In genomic region chr2:30258600-30258999, GRCm38 (mm10) we compare ENCODE assay signal across 10 mouse cellular contexts. TPM values are rescaled to one million over a fixed set of nuclear protein-coding genes. Genes with fewer than 3 reads are reported as not detected.
DNase-seq lines count a peak whose midpoint lies in the region; ATAC-seq and TF ChIP-seq lines count a peak whose summit lies in the region.
"Had no signal": no experiment of that assay in that cellular context is flagged by ENCODE, and none has a peak within 500 bp of the region (broad histone marks: within the 10 kb centered on the region; RNA-seq: fewer than 3 reads in every experiment).

No protein-coding gene starts in this region.

- DNase-seq in R1 (ENCODE audit: low read depth, low spot score) = peak; percentile 39
- DNase-seq in heart, postnatal 0 days (ENCODE audit: low spot score) = peak; percentile 73
- peak; percentile 76 to 83 for DNase-seq in lung, adult 18-20 months
- DNase-seq in testis, postnatal 10 days (ENCODE audit: low spot score) = no peak
- DNase-seq in layer of hippocampus, postnatal 10 days (ENCODE audit: low spot score in 2 of 2) = no peak

- TF ChIP-seq CTCF in C2C12 (IDR thresholded peaks at IDR 0.05; ENCODE audit: control insufficient read depth, insufficient read depth, insufficient read length) = no peak
- TF ChIP-seq CTCF in heart, postnatal 0 days (IDR thresholded peaks at IDR 0.05; ENCODE audit: low read depth) = no peak

- peak overlapping the region; percentile 45 for H3ac ChIP-seq in C2C12 (ENCODE audit: control insufficient read depth, insufficient read length, low read depth)

- no peak overlapping the region for H3K4me2 ChIP-seq in heart, postnatal 0 days (ENCODE audit: low read depth, low read length)
- H3K4me2 ChIP-seq in midbrain, embryonic 16.5 days (ENCODE audit: low read length) = no peak overlapping the region
- H3K4me2 ChIP-seq: neural tube, embryonic 12.5 days had no signal

- H3K27me3 ChIP-seq in C2C12 (ENCODE audit: control insufficient read depth, insufficient read depth, insufficient read length) = no peaks in the 10 kb centered on the region
- H3K27me3 ChIP-seq in heart, postnatal 0 days (ENCODE audit: control insufficient read depth, insufficient read depth, low read length) = no peaks in the 10 kb centered on the region
- no peaks in the 10 kb centered on the region for H3K27me3 ChIP-seq in midbrain, embryonic 16.5 days (ENCODE audit: control insufficient read depth, insufficient read depth, low read depth, low read length)
- H3K27me3 ChIP-seq: neural tube, embryonic 12.5 days had no signal

- peak overlapping the region; percentile 18; the same call in 1 of the 2 replicates for H3K9ac ChIP-seq in heart, postnatal 0 days (replicated peaks; ENCODE audit: low read depth, low read length)
- no peak overlapping the region for H3K9ac ChIP-seq in midbrain, embryonic 16.5 days (ENCODE audit: low read depth, low read length)
- H3K9ac ChIP-seq: neural tube, embryonic 12.5 days had no signal

- ATAC-seq in heart, postnatal 0 days (ENCODE audit: insufficient read depth, low read depth) = peak; percentile 83
- no peak for ATAC-seq in midbrain, embryonic 16.5 days

- H3K27ac ChIP-seq in heart, postnatal 0 days (ENCODE audit: low read depth) = peak overlapping the region; percentile 88
- no peak overlapping the region for H3K27ac ChIP-seq in midbrain, embryonic 16.5 days (ENCODE audit: low read length)
- H3K27ac ChIP-seq: neural tube, embryonic 12.5 days had no signal

- no peak overlapping the region for H3K4me3 ChIP-seq in C2C12 (ENCODE audit: insufficient read depth, poor library complexity, severe bottlenecking)
- H3K4me3 ChIP-seq in heart, postnatal 0 days (ENCODE audit: low read depth, low read length) = no peak overlapping the region
- no peak overlapping the region for H3K4me3 ChIP-seq in midbrain, embryonic 16.5 days (ENCODE audit: low read depth, low read length)
- H3K4me3 ChIP-seq: neural tube, embryonic 12.5 days had no signal

- peaks cover 90% of the 10 kb centered on the region for H3K36me3 ChIP-seq in C2C12 (ENCODE audit: control insufficient read depth, insufficient read depth)
- peaks cover 69% of the 10 kb centered on the region for H3K36me3 ChIP-seq in heart, postnatal 0 days (replicated peaks; ENCODE audit: control insufficient read depth, insufficient read depth, low read length)
- peaks cover 41% of the 10 kb centered on the region for H3K36me3 ChIP-seq in midbrain, embryonic 16.5 days (ENCODE audit: control insufficient read depth, insufficient read depth, low read length)

- WGBS in heart, postnatal 0 days = 23% methylated on average over 4 of the region's 4 CpGs
- WGBS in midbrain, embryonic 16.5 days = 90% methylated on average over 4 of the region's 4 CpGs

- no peaks in the 10 kb centered on the region for H3K9me3 ChIP-seq in heart, postnatal 0 days (replicated peaks; ENCODE audit: control insufficient read depth, low read length)
- H3K9me3 ChIP-seq in midbrain, embryonic 16.5 days (replicated peaks; ENCODE audit: control insufficient read depth, low read length, poor library complexity, severe bottlenecking) = no peaks in the 10 kb centered on the region
- H3K9me3 ChIP-seq: neural tube, embryonic 12.5 days had no signal

- peaks cover 49% of the 10 kb centered on the region for H3K79me3 ChIP-seq in C2C12 (ENCODE audit: low read depth)

- peaks cover 99% of the 10 kb centered on the region for H3K79me2 ChIP-seq in C2C12 (ENCODE audit: control insufficient read depth, insufficient read depth)

- TF ChIP-seq EP300 in heart, postnatal 0 days (IDR thresholded peaks at IDR 0.05; ENCODE audit: low read depth) = peak; percentile 78; the same call in 1 of the 2 replicates

- peaks cover 34% of the 10 kb centered on the region for H3K4me1 ChIP-seq in heart, postnatal 0 days (ENCODE audit: control insufficient read depth, insufficient read depth)
- no peaks in the 10 kb centered on the region for H3K4me1 ChIP-seq in midbrain, embryonic 16.5 days (ENCODE audit: control insufficient read depth, insufficient read depth, low read length)
- H3K4me1 ChIP-seq: neural tube, embryonic 12.5 days had no signal

TF ChIP-seq in C2C12, 6 proteins besides CTCF, POLR2A, EP300 and RAD21:
- TF ChIP-seq USF1 (IDR thresholded peaks at IDR 0.05; ENCODE audit: low read depth) = no peak
- TF ChIP-seq MAX (IDR thresholded peaks at IDR 0.05) = peak; percentile 57

RNA-seq across cellular contexts. Expression of gene Phyhd1, which starts 7.4 kb away (rescaled TPM):
- polyA plus RNA-seq in C2C12 (2012; fragmentation: generic; extraction: Trizol) = 1.4 TPM
- 12.9 and 47.1 TPM in 2 replicates for total RNA-seq in heart, postnatal 0 days (2014; rRNA removed; ENCODE audit: low replicate concordance)
- 14.7 and 15.9 TPM in 2 replicates for polyA plus RNA-seq in heart, postnatal 0 days (2015; fragmentation: Nextera tagmentation; extraction: Ambion mirVana)
- polyA plus RNA-seq in midbrain, embryonic 16.5 days (2015; fragmentation: Nextera tagmentation; extraction: Ambion mirVana) = 6.1 and 7.2 TPM in 2 replicates
- total RNA-seq in layer of hippocampus, postnatal 10 days (2021) = 10 to 100 TPM; 16.9 to 19.2 TPM

RNA-seq across cellular contexts. Expression of gene Gm28035, which starts 18.2 kb away (rescaled TPM):
- 0.01 TPM for polyA plus RNA-seq in C2C12 (2012; fragmentation: generic; extraction: Trizol)
- 13.9 TPM in 1 of 2 replicates, not detected in the other for total RNA-seq in heart, postnatal 0 days (2014; rRNA removed; ENCODE audit: low replicate concordance)
- polyA plus RNA-seq in heart, postnatal 0 days (2015; fragmentation: Nextera tagmentation; extraction: Ambion mirVana) = 0.10 and 0.12 TPM in 2 replicates
- 0.26 and 0.27 TPM in 2 replicates for polyA plus RNA-seq in midbrain, embryonic 16.5 days (2015; fragmentation: Nextera tagmentation; extraction: Ambion mirVana)
- 1 to 10 TPM; 5.8 to 7.2 TPM for total RNA-seq in layer of hippocampus, postnatal 10 days (2021)

RNA-seq across cellular contexts. Expression of gene Lrrc8a, which starts 21.1 kb away (rescaled TPM):
- 20.6 TPM for polyA plus RNA-seq in C2C12 (2012; fragmentation: generic; extraction: Trizol)
- 50.8 and 66.2 TPM in 2 replicates for total RNA-seq in heart, postnatal 0 days (2014; rRNA removed; ENCODE audit: low replicate concordance)
- 43.5 and 46.4 TPM in 2 replicates for polyA plus RNA-seq in heart, postnatal 0 days (2015; fragmentation: Nextera tagmentation; extraction: Ambion mirVana)
- polyA plus RNA-seq in midbrain, embryonic 16.5 days (2015; fragmentation: Nextera tagmentation; extraction: Ambion mirVana) = 55.4 and 57.8 TPM in 2 replicates
- total RNA-seq in layer of hippocampus, postnatal 10 days (2021) = 10 to 100 TPM; 54.0 to 55.9 TPM

RNA-seq across cellular contexts. Expression of gene Gm28038, which starts 22.2 kb away (rescaled TPM):
- polyA plus RNA-seq in C2C12 (2012; fragmentation: generic; extraction: Trizol) = 0.16 TPM
- not detected in 2 replicates for total RNA-seq in heart, postnatal 0 days (2014; rRNA removed; ENCODE audit: low replicate concordance)
- polyA plus RNA-seq in heart, postnatal 0 days (2015; fragmentation: Nextera tagmentation; extraction: Ambion mirVana) = not detected in 2 replicates
- polyA plus RNA-seq in midbrain, embryonic 16.5 days (2015; fragmentation: Nextera tagmentation; extraction: Ambion mirVana) = not detected in 2 replicates
- total RNA-seq in layer of hippocampus, postnatal 10 days (2021) = not detected
- total RNA-seq: gastrocnemius, postnatal 36 days had no signal
- polyA plus RNA-seq: neural tube, embryonic 12.5 days; urinary bladder, adult 2 months had no signal

RNA-seq across cellular contexts. Expression of gene Dolk, which starts 27.5 kb away (rescaled TPM):
- polyA plus RNA-seq in C2C12 (2012; fragmentation: generic; extraction: Trizol) = 28.3 TPM
- total RNA-seq in heart, postnatal 0 days (2014; rRNA removed; ENCODE audit: low replicate concordance) = 45.4 and 53.8 TPM in 2 replicates
- polyA plus RNA-seq in heart, postnatal 0 days (2015; fragmentation: Nextera tagmentation; extraction: Ambion mirVana) = 27.2 and 32.8 TPM in 2 replicates
- 38.0 and 40.9 TPM in 2 replicates for polyA plus RNA-seq in midbrain, embryonic 16.5 days (2015; fragmentation: Nextera tagmentation; extraction: Ambion mirVana)
- 10 to 100 TPM; 23.8 to 24.4 TPM for total RNA-seq in layer of hippocampus, postnatal 10 days (2021)

Comparison
In these comparisons a context has a peak if more than half of its experiments do, and no peak if none do; other contexts are left out.
1. DNase-seq: peak in R1 (single experiment), heart, postnatal 0 days (single experiment) and lung, adult 18-20 months (2 of 2); none in testis, postnatal 10 days (single experiment) and layer of hippocampus, postnatal 10 days (0 of 2).